ENCODE assay signal across 12 mouse cellular contexts in genomic region chr2:33221339-33221900, GRCm38 (mm10). TPM values are rescaled to one million over a fixed set of nuclear protein-coding genes. Genes with fewer than 3 reads are reported as not detected.
DNase-seq lines count a peak whose midpoint lies in the region; ATAC-seq and TF ChIP-seq lines count a peak whose summit lies in the region.
"Had no signal": no experiment of that assay in that cellular context is flagged by ENCODE, and none has a peak within 500 bp of the region (broad histone marks: within the 10 kb centered on the region; RNA-seq: fewer than 3 reads in every experiment).

No protein-coding gene starts in this region.

- peaks cover 95% of the 10 kb centered on the region for H3K79me2 ChIP-seq in C2C12 (ENCODE audit: control insufficient read depth, insufficient read depth)

- intact Hi-C loops in left cerebral cortex, adult 2 months (cut with DNase I), result no loop called here

- 92% methylated on average over 11 of the region's 11 CpGs for WGBS in limb, embryonic 10.5 days

- CTCF ChIA-PET in Patski (lab: Charles Lee), result interaction anchor here (1.3 to 1.4 kb wide), 3 partner anchors 16 to 127 kb away, joined by 3 read pairs; no protein-coding TSS in a partner anchor

- peak; percentile 49 for ATAC-seq in Patski
- ATAC-seq: intestine, embryonic 15.5 days; liver, postnatal 0 days had no signal

- DNase-seq in left cerebral cortex, adult 2 months (ENCODE audit: extremely low spot score in 1 of 2, low spot score in 2 of 2), result peak in 1 of 2 experiments; percentile 59
- no peak for DNase-seq in left cerebral cortex, adult 11 months (ENCODE audit: low spot score)
- peak; percentile 73 for DNase-seq in Patski (ENCODE audit: low read depth, low spot score)
- no peak for DNase-seq in limb, embryonic 10.5 days (ENCODE audit: low spot score)
- no peak for DNase-seq in layer of hippocampus, postnatal 25 days (ENCODE audit: extremely low spot score in 1 of 2, low spot score in 1 of 2)
- no peak for DNase-seq in urinary bladder, postnatal 25 days (ENCODE audit: low spot score)
- DNase-seq: gastrocnemius, postnatal 36 days; heart, postnatal 14 days; left cerebral cortex, postnatal 4 days; liver, postnatal 0 days had no signal

- H3K79me3 ChIP-seq in C2C12 (ENCODE audit: low read depth), result peaks cover 85% of the 10 kb centered on the region

- peak overlapping the region; percentile 58 for H3ac ChIP-seq in C2C12 (ENCODE audit: control insufficient read depth, insufficient read length, low read depth)

- H3K36me3 ChIP-seq in C2C12 (ENCODE audit: control insufficient read depth, insufficient read depth), result peaks cover 81% of the 10 kb centered on the region
- peaks cover 62% of the 10 kb centered on the region for H3K36me3 ChIP-seq in limb, embryonic 10.5 days
- H3K36me3 ChIP-seq: intestine, embryonic 15.5 days had no signal

- POLR2A ChIA-PET in Patski (lab: Charles Lee), result interaction anchor here (1.0 to 1.5 kb wide), 3 partner anchors 12 to 95 kb away, joined by 3 to 6 read pairs (median 4); no protein-coding TSS in a partner anchor

- H3K27me3 ChIP-seq in C2C12 (ENCODE audit: control insufficient read depth, insufficient read depth, insufficient read length) (no peaks in the 10 kb centered on the region), Patski (no peaks in the 10 kb centered on the region)
- H3K27me3 ChIP-seq in limb, embryonic 10.5 days (ENCODE audit: low read depth, poor library complexity, severe bottlenecking), result no peaks in the 10 kb centered on the region
- H3K27me3 ChIP-seq: intestine, embryonic 15.5 days had no signal

- no peak overlapping the region for H3K4me3 ChIP-seq in left cerebral cortex, adult 2 months
- no peak overlapping the region for H3K4me3 ChIP-seq in C2C12 (ENCODE audit: insufficient read depth, poor library complexity, severe bottlenecking)
- H3K4me3 ChIP-seq in limb, embryonic 10.5 days, result no peak overlapping the region
- H3K4me3 ChIP-seq: intestine, embryonic 15.5 days had no signal

- peak overlapping the region; percentile 89 for H3K27ac ChIP-seq in left cerebral cortex, adult 2 months
- H3K27ac ChIP-seq in limb, embryonic 10.5 days, result 0 out of 2 replicates have a peak overlapping the region, but pooled peaks have one; percentile 44
- H3K27ac ChIP-seq: intestine, embryonic 15.5 days had no signal

- H3K4me1 ChIP-seq in limb, embryonic 10.5 days, result peaks cover 51% of the 10 kb centered on the region

- no peaks in the 10 kb centered on the region for H3K9me3 ChIP-seq in limb, embryonic 10.5 days (replicated peaks)
- H3K9me3 ChIP-seq: intestine, embryonic 15.5 days had no signal

- in situ Hi-C loops in Patski (cut with MboI; ENCODE audit: low pct_unique_long_range_greater_than_20kb), result loop anchor here (5.0 kb wide), 1 partner anchor 96 kb away; no protein-coding TSS in a partner anchor

- TF ChIP-seq CTCF in left cerebral cortex, adult 2 months (IDR thresholded peaks at IDR 0.05), result no peak
- no peak for TF ChIP-seq CTCF in C2C12 (IDR thresholded peaks at IDR 0.05; ENCODE audit: control insufficient read depth, insufficient read depth, insufficient read length)
- no peak for TF ChIP-seq CTCF in Patski (IDR thresholded peaks at IDR 0.05)

TF ChIP-seq in C2C12, 6 proteins besides CTCF, POLR2A, EP300 and RAD21:
- TF ChIP-seq FOSL1 (IDR thresholded peaks at IDR 0.05; ENCODE audit: insufficient read depth, low read length, poor library complexity, severe bottlenecking) (peak; percentile 76), MYOD1 (IDR thresholded peaks at IDR 0.05; ENCODE audit: control insufficient read depth, insufficient read length, low read depth) (peak; percentile 64), USF1 (IDR thresholded peaks at IDR 0.05; ENCODE audit: low read depth) (no peak), MAX (IDR thresholded peaks at IDR 0.05) (peak; percentile 92), MYOG (IDR thresholded peaks at IDR 0.05; ENCODE audit: control insufficient read depth, extremely low read depth, insufficient read length) (no peak), CEBPB (IDR thresholded peaks at IDR 0.05; ENCODE audit: low read depth) (peak; percentile 18)

RNA-seq across cellular contexts. Expression of gene Angptl2, which starts 5.6 kb away (rescaled TPM):
- 1 to 10 TPM; 2.1 to 2.9 TPM for total RNA-seq in left cerebral cortex, adult 2 months (2021)
- polyA plus RNA-seq in C2C12 (2012; fragmentation: generic; extraction: Trizol) (162 TPM), Patski (2021) (16.2 TPM)
- 40.1 and 51.8 TPM in 2 replicates for polyA plus RNA-seq in limb, embryonic 10.5 days (2016; fragmentation: Nextera tagmentation; extraction: Ambion mirVana)
- total RNA-seq in layer of hippocampus, postnatal 25 days (2021), result 1 to 10 TPM; 1.3 to 1.8 TPM
